Mouse (Mus musculus): ENCODE data around the gene Setx.

Setx gene

DNA sequence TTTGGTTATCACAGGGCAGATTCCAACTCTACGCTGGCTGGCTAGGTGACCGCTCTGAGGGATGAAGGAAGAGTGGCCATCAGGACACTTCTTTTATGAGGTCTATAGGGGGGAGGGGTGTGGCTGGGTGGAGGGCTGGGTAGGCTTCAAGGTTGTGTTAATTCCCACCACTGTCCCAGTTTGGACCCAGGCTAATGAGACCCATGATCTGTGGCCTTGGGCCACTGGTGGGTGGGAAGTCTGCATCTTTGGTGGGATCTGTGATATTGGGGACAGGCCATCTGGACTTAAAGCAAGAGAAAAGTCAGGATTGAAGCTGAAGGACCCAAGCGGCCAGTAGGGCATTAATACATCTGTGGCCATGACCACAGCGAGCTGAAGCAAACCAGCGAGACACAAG lies 94.8 kb downstream of the Setx start:
- DNase-seq = no peak

DNA sequence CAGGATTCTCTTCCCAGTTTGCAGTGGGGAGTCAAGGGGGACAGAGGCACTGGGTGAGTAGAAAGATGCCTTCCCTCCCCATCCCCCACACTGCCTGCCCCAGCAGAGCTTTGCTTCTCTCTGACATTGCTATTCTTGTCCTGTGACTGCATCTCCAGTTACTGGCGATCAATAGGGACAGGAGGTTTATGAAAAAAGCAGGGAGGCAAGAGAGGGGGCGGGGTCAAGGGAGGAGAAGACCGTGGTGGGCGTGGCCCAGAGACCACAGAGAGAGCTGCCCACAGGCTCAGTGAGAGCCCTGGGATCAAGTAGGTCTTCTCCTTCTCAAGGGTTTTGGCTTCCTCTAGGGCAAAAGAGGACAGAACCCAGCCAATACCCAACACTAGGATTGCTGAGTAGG lies 98.3 kb downstream of the Setx start:
- DNase-seq = no peak

- no peak for DNase-seq
These were observed 99.7 kb downstream of the Setx start for GRCm38 (mm10) chr2:29223591-29224262.

- no peak for DNase-seq
These were observed 102.7 kb downstream of the Setx start for GRCm38 (mm10) chr2:29226671-29227070.

DNA sequence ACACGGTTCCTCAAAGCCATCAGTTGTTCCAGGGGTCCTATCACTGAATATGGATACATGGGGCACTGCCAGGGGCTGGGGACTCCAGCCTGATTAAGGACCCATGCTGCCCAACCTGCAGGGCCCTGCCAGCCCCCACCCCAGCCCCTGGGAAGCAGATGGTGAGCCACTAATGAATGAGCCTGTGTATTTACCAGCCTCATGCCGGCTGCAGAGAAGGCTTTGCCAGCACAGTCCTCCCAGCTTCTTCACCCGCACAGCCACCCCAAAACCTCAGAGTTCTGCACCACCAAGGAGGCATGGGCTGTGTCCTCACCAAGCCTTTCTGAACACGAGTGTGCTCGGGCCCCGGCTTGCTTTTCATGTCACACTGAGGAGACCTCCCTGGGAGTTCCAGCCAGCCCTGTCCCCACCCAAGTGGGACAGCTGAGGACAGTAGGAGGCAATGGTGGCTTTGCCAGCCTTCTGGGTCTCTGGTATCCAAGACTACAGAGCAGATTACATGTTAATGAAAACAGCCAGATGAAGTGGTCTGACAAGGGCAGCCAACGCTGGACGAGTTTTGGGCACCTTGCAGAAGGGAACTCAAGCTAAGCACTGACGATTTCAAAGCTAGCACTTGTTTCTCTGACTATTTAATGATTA lies 106.3 kb downstream of the Setx start:
- DNase-seq = no peak
